Mouse (Mus musculus): ENCODE data around the gene Hoxb9. TPM values are rescaled to one million over a fixed set of nuclear protein-coding genes. Genes with fewer than 3 reads are reported as not detected.
A peak's percentile ranks its signal among the peaks of the same experiment; 100 is the strongest.

Gene Hoxb9
- polyA plus RNA-seq, 1 experiment: not detected

DNA sequence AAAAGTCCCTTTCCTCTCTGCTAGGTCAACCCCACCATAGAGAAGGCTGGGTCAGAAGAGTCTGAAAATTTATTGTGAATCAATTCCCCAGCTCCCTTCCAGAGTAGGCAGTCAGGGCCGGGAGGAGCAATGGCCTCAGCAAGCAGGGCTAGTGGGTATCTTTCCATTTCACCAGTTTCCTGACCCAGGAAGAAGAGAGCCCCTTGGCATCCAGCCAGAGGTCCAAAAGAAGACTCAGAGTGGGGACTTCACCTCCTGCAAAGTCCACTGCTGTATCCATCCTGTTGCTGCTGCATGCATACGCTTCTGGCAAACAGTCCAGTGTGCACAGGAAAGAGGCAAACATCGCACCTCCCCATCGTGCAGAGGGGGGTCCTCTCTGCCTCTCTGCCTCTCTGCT lies 4.6 kb downstream of the Hoxb9 start:
- TF ChIP-seq CTCF (IDR thresholded peaks at IDR 0.05; ENCODE audit: extremely low read depth, insufficient read depth, low read length): no peak
- TF ChIP-seq POLR2A (IDR thresholded peaks at IDR 0.05; ENCODE audit: extremely low read depth, insufficient read depth, low read length): no peak
- Histone ChIP-seq H3K27ac (ENCODE audit: insufficient read depth, low read length) (no peak overlapping the region), H3K4me3 (ENCODE audit: insufficient read depth, low read length) (no peak overlapping the region), H3K4me1 (ENCODE audit: control insufficient read depth, insufficient read depth, low read length) (no peaks in the 10 kb centered on the region)

DNA sequence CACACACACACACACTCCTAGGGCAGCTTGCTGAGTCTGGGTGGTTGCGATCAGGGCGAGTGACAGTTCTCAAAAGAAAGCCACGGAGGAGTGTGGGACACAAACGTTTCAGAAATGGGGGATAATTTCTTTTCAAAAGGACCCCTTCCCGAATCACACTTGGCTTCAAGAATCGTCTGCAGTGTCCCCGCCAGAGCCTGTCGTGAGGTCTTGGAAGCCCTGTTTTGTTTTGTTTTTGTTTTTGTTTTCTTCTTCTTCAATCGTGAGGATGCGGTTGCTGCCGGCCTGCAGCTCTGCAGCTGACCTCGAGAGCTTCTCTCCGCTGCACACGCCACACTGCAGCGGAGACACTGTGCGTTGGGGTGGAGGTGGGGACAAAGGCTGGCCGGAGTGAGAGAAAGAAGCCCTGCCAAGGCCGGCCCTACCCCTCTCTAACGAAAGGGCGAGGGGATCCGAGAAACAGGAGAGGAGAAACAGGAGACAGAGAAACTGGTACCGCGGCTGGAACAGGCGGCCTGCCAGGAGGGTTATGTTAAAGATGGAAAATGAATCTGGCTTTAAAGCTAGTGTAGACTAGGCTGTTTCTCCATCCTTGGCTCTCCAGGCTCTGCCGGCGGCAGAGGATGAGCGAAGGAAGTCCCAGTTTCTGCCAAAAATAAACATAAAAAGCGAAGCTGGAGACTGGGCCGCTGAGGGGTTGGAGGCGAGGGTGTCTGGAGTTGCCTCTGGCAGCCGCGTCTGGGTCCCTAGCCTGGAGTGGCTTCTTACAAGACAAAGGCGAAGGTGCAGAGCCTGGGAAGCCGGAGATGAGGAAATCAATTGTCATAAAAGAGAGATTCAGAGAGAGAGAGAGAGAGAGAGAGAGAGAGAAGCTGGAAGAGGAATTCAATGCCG lies 6.1 kb downstream of the Hoxb9 start:
- H3K4me3 ChIP-seq (ENCODE audit: insufficient read depth, low read length): no peak overlapping the region
- no peaks in the 10 kb centered on the region for H3K4me1 ChIP-seq (ENCODE audit: control insufficient read depth, insufficient read depth, low read length)
- no peak overlapping the region for H3K27ac ChIP-seq (ENCODE audit: insufficient read depth, low read length)
- no peak for TF ChIP-seq POLR2A (IDR thresholded peaks at IDR 0.05; ENCODE audit: extremely low read depth, insufficient read depth, low read length)
- TF ChIP-seq CTCF (IDR thresholded peaks at IDR 0.05; ENCODE audit: extremely low read depth, insufficient read depth, low read length): no peak

DNA sequence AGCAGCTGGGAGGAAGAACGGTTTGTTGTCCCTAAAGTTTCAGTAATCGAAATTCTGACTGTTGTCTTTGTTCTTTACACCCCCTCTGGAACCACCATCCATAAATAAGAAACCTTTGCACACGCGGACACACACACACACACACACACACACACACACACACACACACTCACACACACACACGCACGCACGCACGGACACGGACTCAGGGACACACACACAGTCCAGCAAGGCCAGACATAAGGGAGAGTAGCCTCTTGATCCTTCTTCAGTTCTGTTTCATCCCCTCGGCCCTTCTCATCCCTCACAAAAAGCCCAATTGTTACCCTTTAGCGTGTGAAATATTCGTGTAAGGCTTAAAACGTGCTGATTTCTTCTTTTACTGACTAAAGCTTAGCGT lies 7.1 kb downstream of the Hoxb9 start:
- H3K4me1 ChIP-seq (ENCODE audit: control insufficient read depth, insufficient read depth, low read length): no peaks in the 10 kb centered on the region
- no peak overlapping the region for H3K27ac ChIP-seq (ENCODE audit: insufficient read depth, low read length)
- TF ChIP-seq CTCF (IDR thresholded peaks at IDR 0.05; ENCODE audit: extremely low read depth, insufficient read depth, low read length) (no peak), POLR2A (IDR thresholded peaks at IDR 0.05; ENCODE audit: extremely low read depth, insufficient read depth, low read length) (no peak)
- H3K4me3 ChIP-seq (ENCODE audit: insufficient read depth, low read length): no peak overlapping the region

DNA sequence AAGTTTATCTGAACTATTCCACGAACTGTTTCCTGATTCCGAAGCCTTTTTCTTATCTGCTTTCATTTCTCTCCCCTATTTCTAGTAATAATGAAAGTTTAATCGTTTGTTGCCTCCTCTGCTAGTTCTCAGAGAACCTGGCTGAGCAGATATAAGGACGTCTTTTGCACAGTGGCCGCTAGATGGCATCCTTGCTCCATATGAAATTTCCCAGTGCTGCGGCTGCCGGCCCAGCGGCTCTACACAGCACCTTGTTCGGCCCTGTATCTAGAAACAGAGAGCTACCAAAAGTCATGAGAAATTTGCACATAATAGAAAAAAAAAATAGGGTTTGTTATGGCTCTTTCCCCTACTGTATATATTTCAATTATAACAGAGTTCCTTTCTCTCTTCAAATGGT lies 7.5 kb downstream of the Hoxb9 start:
- no peaks in the 10 kb centered on the region for H3K4me1 ChIP-seq (ENCODE audit: control insufficient read depth, insufficient read depth, low read length)
- H3K4me3 ChIP-seq (ENCODE audit: insufficient read depth, low read length): no peak overlapping the region
- H3K27ac ChIP-seq (ENCODE audit: insufficient read depth, low read length): no peak overlapping the region
- TF ChIP-seq POLR2A (IDR thresholded peaks at IDR 0.05; ENCODE audit: extremely low read depth, insufficient read depth, low read length): no peak
- TF ChIP-seq CTCF (IDR thresholded peaks at IDR 0.05; ENCODE audit: extremely low read depth, insufficient read depth, low read length): peak; percentile 85

DNA sequence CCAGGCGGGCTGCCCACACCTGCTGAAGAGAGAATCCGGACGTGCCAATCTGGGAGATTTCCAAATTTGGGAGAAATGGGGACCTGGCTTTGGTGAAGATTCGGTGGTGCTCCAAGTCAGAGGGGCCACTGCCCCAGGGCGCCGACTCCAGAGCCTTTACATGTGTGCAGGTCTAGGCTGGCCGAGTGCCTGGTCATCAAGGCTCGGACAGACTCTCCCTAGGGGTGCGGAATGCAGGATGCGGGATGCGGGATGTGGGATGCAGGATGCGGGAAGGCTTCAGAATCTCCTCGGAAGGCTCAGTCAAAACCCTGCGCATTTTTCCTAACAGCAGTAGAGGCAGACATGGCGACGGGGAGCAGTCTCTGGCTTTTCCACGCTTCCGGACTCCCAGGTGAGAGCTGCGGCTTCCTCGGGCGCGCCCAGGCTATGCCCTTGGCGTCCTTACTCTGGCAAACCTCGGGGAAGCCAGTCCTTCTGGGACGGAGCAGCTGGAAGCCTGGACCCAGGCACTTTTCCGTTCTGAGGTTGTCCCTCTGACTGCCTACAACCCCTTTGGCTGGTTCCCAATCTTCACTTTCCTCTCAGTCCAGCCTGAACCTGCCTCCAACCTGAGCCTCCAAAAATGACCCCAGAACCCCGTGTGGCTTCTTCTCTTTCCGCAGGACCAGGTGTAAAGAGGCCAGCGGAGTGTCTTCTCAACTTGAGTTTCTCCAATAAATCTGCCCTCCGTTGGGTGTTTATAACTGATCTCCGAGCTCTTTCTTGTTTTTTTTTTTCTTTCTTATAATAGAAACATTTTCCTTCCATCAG lies 8.4 kb downstream of the Hoxb9 start:
- H3K4me1 ChIP-seq (ENCODE audit: control insufficient read depth, insufficient read depth, low read length): no peaks in the 10 kb centered on the region
- no peak overlapping the region for H3K27ac ChIP-seq (ENCODE audit: insufficient read depth, low read length)
- no peak overlapping the region for H3K4me3 ChIP-seq (ENCODE audit: insufficient read depth, low read length)
- TF ChIP-seq POLR2A (IDR thresholded peaks at IDR 0.05; ENCODE audit: extremely low read depth, insufficient read depth, low read length) (no peak), CTCF (IDR thresholded peaks at IDR 0.05; ENCODE audit: extremely low read depth, insufficient read depth, low read length) (no peak)

DNA sequence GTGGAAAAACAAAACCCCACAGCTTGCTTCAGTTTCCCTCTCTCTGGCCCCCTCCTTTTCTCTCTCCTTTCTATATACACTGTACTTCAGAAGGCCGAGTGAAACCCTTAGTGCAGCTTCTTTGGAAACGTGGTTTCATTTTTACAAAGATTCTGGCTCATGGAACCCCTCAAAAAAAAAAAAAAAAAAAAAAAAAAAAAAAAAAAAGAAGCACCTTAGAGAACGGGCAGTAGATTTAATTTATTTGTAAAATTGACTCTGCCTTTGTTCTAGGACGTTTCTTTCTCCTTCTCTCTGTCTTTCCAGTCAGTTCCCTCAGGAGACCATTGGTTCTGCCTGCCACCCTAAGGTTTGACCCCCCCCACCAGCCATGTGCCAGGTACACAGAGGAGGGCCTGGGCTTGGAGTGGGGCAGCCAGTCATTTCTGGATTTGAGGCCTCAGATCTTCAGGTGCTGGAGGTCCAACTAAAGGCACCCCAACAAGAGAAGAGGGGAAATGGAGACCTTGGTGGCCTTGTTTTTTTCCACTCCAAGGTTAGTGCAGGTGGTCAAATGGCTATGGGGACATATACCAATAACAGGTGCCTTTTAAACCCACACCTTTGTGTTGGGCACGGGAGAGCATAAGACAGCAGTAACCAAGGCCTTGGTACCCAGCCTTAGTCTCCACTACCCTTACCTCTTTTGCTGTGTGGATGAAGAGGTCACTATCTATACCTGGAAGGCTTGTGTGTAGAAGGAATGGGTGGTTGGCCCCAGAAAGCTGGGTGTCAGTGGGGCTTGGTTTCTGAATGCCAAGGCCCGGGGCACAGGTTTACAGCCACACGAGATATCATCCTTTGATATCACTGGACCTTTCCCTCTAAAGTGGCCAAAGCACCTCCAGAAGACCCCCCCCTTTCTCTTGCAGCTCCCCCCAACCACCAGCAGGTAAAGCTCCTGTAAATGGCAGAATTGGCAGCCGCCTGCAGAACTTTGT lies 9.4 kb downstream of the Hoxb9 start:
- no peak overlapping the region for H3K27ac ChIP-seq (ENCODE audit: insufficient read depth, low read length)

DNA sequence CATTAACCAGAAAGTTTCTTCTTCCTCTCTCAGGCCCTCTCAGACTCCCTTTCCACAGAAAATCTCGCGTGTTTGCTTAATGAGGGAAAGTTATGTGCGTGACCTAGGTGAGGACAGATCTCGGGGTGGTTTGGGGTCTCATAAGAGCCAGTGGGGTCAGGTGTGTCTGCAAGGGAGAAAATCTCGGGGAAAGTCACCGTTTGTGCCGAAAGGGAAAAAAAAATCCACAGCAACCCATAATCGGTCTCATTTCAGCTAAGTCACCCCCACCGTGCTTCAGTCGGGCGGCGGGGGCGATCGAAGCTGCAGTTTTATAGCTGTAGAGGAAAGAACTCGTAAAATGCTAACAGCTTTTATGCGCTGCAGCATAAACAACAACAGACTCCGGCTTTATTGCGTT lies 10.1 kb downstream of the Hoxb9 start:
- TF ChIP-seq CTCF (IDR thresholded peaks at IDR 0.05; ENCODE audit: extremely low read depth, insufficient read depth, low read length) (no peak), POLR2A (IDR thresholded peaks at IDR 0.05; ENCODE audit: extremely low read depth, insufficient read depth, low read length) (no peak)
- no peaks in the 10 kb centered on the region for H3K4me1 ChIP-seq (ENCODE audit: control insufficient read depth, insufficient read depth, low read length)
- no peak overlapping the region for H3K4me3 ChIP-seq (ENCODE audit: insufficient read depth, low read length)
- H3K27ac ChIP-seq (ENCODE audit: insufficient read depth, low read length): no peak overlapping the region

More for the DNA sequence above, 9.4 kb downstream of the Hoxb9 start:
- TF ChIP-seq CTCF (IDR thresholded peaks at IDR 0.05; ENCODE audit: extremely low read depth, insufficient read depth, low read length): no peak
- no peak for TF ChIP-seq POLR2A (IDR thresholded peaks at IDR 0.05; ENCODE audit: extremely low read depth, insufficient read depth, low read length)
- Histone ChIP-seq H3K4me3 (ENCODE audit: insufficient read depth, low read length) (no peak overlapping the region), H3K4me1 (ENCODE audit: control insufficient read depth, insufficient read depth, low read length) (no peaks in the 10 kb centered on the region)

DNA sequence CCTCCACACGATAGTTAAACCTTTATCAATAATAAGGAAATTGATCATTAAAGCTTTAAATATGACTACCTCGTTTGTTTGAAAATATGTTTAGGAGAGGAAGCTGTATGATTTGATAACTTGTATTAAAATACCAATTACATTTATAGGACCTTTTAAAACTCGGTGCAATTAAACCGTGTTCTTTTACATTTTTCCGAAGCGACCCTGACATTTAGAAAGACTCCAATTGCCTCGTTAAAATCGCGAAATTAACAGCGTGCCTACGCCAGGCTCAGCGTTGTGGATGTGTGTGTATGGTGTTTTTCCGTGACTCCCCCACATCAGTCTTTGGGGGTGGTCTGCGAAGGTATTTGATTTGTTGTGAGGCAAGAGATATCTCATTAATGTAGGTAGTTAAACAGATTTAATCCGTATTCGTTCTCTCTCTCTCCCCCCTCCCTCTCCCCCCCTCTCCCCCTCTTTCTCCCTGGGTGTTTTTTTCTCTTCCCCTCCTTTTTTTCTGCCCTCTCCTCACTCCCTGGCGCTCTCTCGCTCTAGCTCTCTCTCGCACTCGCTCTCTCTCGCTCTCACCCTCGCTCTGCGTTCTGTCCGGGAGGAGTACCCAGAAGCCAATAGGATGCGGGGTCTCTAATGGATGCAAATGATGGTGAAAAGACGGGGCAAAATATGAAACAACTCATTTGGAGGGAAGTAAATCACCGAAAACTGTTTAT lies 10.8 kb downstream of the Hoxb9 start, which contains the start of gene Hoxb8:
Gene Hoxb8, plus strand, starts transcription at position 51 of the 716 bp plus-strand sequence.
- Histone ChIP-seq H3K4me1 (ENCODE audit: control insufficient read depth, insufficient read depth, low read length) (no peaks in the 10 kb centered on the region), H3K27ac (ENCODE audit: insufficient read depth, low read length) (no peak within 1 kb of the TSS), H3K4me3 (ENCODE audit: insufficient read depth, low read length) (no peak within 1 kb of the TSS)
- no peak for TF ChIP-seq CTCF (IDR thresholded peaks at IDR 0.05; ENCODE audit: extremely low read depth, insufficient read depth, low read length)
- no peak for TF ChIP-seq POLR2A (IDR thresholded peaks at IDR 0.05; ENCODE audit: extremely low read depth, insufficient read depth, low read length)

All from cortical plate, adult 2 months (tissue).